Mouse (Mus musculus) hematopoietic stem cell, adult 5-6 weeks (primary cell): Measurements from ENCODE around the gene Myt1l. TPM values are rescaled to one million over a fixed set of nuclear protein-coding genes. Genes with fewer than 3 reads are reported as not detected.

Source experiments
- ATAC-seq, 2 experiments: fragments of 125-278 bp in 1 of 2; replicated peaks in 1 of 2; 2 replicates each; pipeline ENCODE4 v1.8.0; 2016 to 2017; ENCODE audit warnings: inconsistent platforms in 2 of 2, mild to moderate bottlenecking in 2 of 2, moderate number of reproducible peaks in 2 of 2, low read depth in 1 of 2, moderate TSS enrichment in 1 of 2; ENCODE audit not compliant: low FRiP score in 2 of 2, poor library complexity in 2 of 2, severe bottlenecking in 2 of 2, insufficient read depth in 1 of 2, low TSS enrichment in 1 of 2
- total RNA-seq: library from RNA; stranded (forward); fragments of 172-1452, 232-1000 nt; gene quantifications from 2 replicates; pipeline ENCODE4 v1.2.3, GENCODE M21; 2017

Myt1l gene
- total RNA-seq, 1 experiment from 2014 or later, result not detected

- no peak for ATAC-seq
Observed at GRCm38 (mm10) chr12:29750604-29751128, 222.5 kb downstream of the Myt1l start.

DNA sequence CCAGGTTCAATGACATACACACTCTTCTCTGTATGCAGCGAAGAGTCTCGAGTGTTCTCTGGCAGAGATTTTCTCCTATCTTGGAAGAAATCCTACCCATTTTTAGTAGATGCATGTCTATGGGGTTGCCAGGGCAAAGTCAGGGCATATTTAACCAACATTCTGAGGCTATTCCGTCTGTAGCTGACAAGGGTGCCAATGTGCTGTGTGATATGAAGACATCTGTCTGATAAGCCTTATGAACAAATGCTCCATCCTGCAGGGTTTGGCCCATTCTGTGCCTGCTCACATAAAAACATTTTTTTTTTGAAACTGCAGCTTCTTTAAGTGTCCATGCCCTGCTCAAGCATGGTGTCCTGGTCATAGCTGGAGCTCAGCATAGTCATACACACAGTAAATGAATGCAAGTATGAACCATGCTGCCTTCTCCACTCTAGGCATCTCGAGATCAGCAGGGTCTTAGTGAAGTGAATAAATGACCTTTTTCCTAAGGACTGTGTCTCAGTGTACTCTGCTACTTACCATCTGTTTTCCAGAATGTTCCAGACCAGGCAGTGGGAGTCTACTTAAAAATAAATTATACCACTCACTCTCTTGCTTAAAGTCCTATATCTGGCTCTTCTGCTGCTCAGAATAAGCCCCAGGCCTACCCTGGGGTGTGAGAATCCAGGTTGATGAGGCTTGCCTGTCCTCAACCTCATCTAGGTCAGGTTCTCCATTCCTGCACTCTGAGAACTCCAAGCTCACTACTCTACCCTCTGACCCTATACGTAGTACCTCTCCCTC, 227.1 kb downstream of the Myt1l start:
- ATAC-seq, result no peak

DNA sequence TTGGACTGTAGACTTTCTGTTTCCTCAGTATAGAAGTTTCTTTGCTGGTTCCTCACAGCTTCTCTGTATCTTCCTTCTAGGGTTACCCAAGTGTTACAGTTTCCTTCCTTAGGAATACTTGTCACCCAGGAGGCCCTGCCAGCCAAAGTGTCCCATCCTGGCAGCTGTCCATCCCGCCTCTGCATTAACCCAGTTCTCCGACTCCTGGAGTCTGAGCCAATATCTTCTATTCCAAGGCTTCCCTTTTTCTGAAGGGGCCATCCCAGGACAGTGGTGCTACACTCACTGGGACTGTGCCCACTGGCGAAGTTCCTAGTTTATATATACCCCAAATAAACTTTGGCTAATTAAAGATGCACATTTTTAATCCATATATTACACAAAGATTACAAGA, 227.7 kb downstream of the Myt1l start:
- no peak for ATAC-seq

DNA sequence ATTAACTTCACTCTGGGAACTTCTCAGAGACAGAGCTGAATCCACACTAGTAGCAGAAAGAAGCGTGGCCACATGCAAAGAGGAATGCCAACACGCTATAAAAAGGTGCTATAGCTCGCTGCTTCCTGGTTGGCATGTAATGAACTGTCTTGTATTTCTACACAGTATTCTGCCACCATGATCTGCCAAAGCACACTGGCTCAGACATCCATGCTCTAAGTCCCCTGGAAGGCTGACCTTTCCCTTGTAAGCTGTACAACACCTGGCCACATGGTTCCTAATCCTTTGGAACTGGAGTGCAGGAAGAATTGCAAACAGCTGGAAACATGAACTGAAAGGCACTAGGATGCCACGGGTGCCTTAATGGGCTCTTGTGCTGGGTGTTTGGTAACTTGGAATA, 232.4 kb downstream of the Myt1l start:
- no peak for ATAC-seq

- no peak for ATAC-seq
Observed at GRCm38 (mm10) chr12:29766158-29766557, 238.0 kb downstream of the Myt1l start.

DNA sequence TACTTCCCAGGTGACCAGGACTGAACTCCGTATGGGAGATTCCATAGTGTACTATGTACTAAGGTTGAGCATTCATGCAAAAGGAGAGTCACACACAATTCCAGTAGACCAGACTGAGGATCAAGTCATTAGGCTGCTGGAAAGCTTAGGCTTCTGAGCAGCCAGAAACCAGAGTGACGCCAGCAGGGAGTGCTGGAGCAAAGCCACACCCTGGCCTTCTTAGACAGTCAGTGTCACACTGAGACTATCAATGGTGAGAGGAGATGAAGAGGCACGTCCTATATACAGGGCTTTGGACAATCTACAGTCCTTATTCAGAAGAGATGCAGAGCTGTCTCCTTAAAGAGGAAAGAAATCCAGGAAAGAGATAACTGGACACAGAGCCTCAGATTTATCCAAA, 243.6 kb downstream of the Myt1l start:
- no peak for ATAC-seq

DNA sequence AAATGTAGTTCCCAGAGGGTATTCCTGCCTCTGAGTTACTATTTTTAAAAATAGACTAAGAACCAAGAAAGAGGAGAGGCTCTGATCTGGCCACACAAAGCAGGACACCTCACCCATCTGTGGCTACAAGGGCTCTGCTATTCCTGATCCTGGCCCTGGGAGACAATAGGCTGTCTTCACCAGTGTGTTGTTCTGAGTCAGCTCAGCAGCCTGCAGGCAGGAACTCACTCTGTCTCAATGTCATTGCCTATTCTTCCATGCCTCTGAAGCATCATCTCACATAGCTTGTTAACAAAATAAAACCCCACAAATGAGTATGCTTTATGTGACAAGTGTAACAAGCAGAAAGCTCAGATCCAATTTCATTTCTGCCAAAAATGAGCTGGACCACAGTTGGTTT, 244.2 kb downstream of the Myt1l start:
- ATAC-seq, result no peak

- no peak for ATAC-seq
Observed at GRCm38 (mm10) chr12:29778901-29779300, 250.7 kb downstream of the Myt1l start.

GRCm38 (mm10) chr12:29789319-29790050, 261.3 kb downstream of the Myt1l start:
- no peak for ATAC-seq

DNA sequence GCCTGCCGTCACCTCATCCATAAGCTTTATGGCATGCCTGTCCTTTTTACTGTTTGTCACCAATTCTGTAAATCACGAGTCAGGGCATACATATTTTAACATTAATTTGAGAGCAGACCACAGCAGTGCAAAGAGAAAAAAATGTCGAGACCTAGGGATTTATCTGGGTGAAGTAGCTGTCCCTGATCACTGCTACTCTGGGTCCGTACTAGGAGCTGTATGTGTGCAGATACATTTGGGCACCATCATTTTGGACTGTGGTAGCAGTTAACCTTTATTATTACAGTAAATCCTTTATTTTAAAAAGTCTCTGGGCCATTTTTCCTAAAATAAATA, 261.8 kb downstream of the Myt1l start:
- ATAC-seq, result no peak

DNA sequence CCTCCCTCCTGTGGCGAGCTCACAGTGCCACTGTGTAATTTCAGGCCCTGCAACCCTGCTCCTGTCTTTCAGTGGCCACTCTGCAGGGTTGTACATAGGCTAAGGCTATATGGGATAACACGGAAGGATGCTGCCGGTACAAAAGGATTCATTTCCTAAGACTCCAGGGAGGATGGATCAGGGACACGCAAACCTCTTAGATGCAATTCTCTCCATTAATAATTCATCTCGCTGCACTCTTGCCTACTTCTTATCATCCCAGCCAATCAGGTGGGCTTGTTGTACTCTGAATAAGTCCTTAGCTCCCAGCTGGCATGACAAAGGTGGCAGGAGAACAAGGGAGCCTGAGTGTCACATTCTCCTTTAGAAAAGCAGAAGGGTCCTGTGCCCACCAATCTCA, 264.8 kb downstream of the Myt1l start:
- ATAC-seq, result no peak

DNA sequence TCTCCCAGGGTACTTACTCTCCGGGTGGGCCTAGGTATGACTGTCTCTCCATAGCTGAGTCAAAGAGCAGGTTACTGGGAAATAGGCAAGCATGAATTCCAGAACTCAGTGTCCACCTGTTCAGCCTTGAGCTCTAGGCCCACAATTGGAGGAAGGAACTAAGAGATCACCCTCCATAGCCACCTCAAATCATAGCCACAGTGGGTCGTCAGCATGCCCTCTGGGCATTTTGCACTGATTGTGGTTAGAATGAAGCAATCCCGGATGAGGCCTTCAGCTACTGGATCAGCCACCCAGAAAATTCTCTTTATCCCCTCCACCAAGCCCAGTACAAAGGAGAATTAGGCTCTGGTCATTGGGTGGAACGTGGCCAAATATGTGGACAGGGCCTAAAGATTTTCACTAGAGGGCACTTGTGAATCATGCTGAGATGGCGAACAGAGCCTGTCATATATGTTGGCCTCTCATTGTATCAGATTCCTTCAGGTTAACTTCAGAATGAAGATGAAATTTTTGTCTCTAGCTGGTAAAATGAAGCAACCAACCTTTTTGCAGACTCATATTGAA, 267.0 kb downstream of the Myt1l start:
- no peak for ATAC-seq

DNA sequence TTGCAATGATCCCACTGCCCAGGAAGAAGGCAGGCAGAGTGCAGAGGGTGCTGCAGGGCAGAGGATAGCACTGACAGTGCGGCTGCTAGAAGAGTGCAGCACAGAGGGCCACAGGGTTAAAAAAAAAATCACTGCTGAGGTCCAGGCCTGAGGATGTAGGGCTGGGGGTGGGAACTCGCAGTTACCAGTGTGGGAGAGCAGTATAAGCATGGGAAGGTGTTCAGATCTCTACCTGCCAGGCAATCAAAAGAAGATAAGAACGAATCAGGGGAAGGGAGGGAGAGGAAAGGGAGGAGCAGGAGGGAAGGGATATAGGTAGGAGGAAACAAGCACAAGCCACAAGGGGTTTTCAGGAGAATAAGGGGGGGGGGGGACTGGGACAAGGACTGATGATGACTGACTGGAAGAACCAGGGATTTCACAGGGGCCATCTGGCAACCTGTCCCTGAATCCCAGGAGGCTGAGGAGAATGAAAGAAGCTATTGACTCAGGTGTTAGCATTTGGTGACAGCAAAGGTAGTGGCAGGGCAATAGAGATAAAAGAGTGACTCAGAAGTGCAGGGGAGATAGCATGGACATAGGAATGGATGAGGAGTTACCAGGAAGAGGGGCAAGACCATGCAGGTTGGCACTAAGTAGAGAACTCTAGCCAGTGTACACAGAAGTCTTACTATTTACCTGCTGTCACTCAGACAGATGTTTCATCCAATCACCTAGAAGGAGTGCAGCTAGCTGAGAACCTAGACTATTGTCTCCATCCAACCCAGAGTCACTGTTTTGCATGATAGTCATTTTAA, 270.6 kb downstream of the Myt1l start:
- no peak for ATAC-seq

DNA sequence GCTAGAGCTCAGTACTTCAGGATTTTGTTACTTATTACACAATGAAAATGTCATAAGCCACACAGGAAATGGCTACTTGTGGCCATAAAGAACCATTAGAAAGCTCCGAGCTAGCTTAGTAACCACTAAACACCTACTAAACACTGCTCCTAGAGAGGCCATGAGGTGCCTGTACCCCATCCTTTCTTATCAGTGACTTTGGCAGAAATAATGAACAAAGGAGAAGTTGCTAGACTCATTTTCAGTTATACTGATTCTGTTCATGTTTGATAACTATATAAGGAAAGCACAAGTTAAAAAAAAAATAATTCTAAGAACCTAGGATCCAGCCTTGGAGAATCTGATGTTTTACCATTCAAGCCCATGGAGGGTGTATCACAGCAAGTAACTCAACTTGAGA, 278.2 kb downstream of the Myt1l start:
- no peak for ATAC-seq

DNA sequence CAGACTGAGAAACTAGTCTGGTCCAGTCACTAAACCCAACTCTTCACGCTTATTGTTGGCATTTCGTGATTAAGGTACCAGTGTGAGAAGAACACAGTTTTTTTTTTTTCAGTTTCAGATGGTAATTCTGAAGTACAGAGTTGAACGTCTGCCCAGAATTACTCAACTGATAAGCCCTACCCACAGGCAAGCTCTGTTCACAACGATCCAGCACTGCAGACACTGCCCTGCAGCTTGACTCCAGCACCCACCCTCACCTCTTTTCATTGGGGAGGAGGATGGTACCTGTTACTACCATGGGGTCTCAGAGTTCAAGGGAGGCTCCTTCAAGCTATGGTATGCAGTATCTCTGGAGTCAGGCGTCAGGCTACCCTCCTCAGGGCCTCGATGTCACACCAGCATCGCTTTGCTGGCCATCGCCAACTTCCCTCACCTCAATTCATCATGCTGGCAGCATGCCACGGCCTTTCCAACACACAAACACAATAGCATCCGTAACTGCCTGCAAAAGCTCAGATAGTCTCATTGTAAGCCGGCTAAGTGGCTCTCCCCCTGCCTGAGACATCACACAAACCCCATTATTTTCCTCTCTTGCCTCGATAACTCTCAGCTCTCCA, 281.5 kb downstream of the Myt1l start:
- no peak for ATAC-seq

DNA sequence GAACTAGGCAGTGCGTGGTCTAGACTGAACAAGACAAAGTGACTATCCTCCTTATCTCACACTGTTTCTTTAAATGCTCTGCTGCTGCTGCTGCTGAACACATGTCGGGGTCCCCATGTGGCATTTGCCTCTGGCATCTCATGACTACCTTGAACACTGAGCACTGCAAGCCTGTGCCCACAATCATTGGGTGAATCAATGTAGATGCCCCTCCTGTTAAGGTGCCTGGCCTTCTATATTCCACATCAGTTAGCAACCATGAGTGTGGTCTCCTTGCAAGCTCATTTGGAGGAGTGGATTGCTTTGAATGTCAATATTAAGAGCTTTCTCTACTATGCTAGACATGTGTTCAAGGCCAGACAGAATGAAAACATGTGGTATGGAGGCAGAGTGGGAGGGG, 287.3 kb downstream of the Myt1l start:
- no peak for ATAC-seq

- no peak for ATAC-seq
Observed at GRCm38 (mm10) chr12:29816130-29816529, 287.9 kb downstream of the Myt1l start.
